24 mouse cellular contexts compared by ENCODE assay signal in the genomic region with DNA sequence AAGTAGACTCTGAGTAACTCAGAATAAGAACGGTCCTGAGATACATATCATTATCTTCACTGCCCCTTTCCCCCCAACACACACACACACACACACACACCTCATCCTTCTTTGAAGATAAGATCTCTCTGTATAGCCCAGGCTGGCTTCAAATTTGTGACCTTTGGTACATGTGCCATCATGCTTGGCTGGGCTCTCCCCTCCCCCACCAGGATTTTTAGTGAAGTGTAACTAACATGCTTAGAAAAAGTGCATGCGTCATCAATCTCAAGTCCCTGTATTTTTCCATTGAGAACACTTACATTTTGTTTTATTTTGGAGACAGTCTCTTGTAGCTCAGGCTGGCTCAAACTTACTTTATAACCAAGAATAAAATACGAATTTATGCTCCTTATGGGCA.
A peak's percentile ranks its signal among the peaks of the same experiment; 100 is the strongest.
DNase-seq lines count a peak whose midpoint lies in the region; ATAC-seq and TF ChIP-seq lines count a peak whose summit lies in the region.
"Had no signal": no experiment of that assay in that cellular context is flagged by ENCODE, and none has a peak within 500 bp of the region (broad histone marks: within the 10 kb centered on the region; RNA-seq: fewer than 3 reads in every experiment).

No protein-coding gene starts in this region.

- no peak overlapping the region for H3K9ac ChIP-seq in midbrain, embryonic 14.5 days (replicated peaks; ENCODE audit: low read length)
- H3K9ac ChIP-seq in midbrain, embryonic 15.5 days, result no peak overlapping the region
- H3K9ac ChIP-seq: forebrain, postnatal 0 days; heart, embryonic 15.5 days; limb, embryonic 15.5 days; liver, embryonic 15.5 days had no signal

- peaks cover 16% of the 10 kb centered on the region for H3K4me1 ChIP-seq in midbrain, embryonic 14.5 days (ENCODE audit: control insufficient read depth, insufficient read depth, low read length)
- H3K4me1 ChIP-seq in midbrain, embryonic 15.5 days, result peaks cover 18% of the 10 kb centered on the region
- peaks cover 73% of the 10 kb centered on the region for H3K4me1 ChIP-seq in embryonic facial prominence, embryonic 10.5 days
- no peaks in the 10 kb centered on the region for H3K4me1 ChIP-seq in thymus, adult 2 months (replicated peaks; ENCODE audit: control insufficient read depth, insufficient read depth, low read length)

- no peak for TF ChIP-seq CTCF in thymus, adult 2 months (IDR thresholded peaks at IDR 0.05; ENCODE audit: borderline replicate concordance, control insufficient read depth, extremely low read depth, insufficient read depth, low read length, poor library complexity)

- no peak overlapping the region for H3K4me3 ChIP-seq in midbrain, embryonic 14.5 days (replicated peaks; ENCODE audit: low read depth, low read length)
- no peak overlapping the region for H3K4me3 ChIP-seq in midbrain, embryonic 15.5 days
- no peak overlapping the region for H3K4me3 ChIP-seq in embryonic facial prominence, embryonic 10.5 days
- no peak overlapping the region for H3K4me3 ChIP-seq in thymus, adult 2 months (ENCODE audit: control insufficient read depth, insufficient read depth, low read length)
- H3K4me3 ChIP-seq: heart, embryonic 15.5 days; limb, embryonic 15.5 days; liver, embryonic 15.5 days had no signal

- H3K27ac ChIP-seq in midbrain, embryonic 14.5 days (replicated peaks; ENCODE audit: low read depth, low read length), result no peak overlapping the region
- no peak overlapping the region for H3K27ac ChIP-seq in midbrain, embryonic 15.5 days
- H3K27ac ChIP-seq in embryonic facial prominence, embryonic 10.5 days (replicated peaks), result no peak overlapping the region
- H3K27ac ChIP-seq in thymus, adult 2 months (ENCODE audit: control insufficient read depth, insufficient read depth, low read length), result no peak overlapping the region
- H3K27ac ChIP-seq: heart, embryonic 15.5 days; limb, embryonic 15.5 days; liver, embryonic 15.5 days; stomach, postnatal 0 days had no signal

- no peak for ATAC-seq in midbrain, embryonic 14.5 days (ENCODE audit: low FRiP score, low TSS enrichment)
- ATAC-seq in midbrain, embryonic 15.5 days (replicated peaks), result no peak
- ATAC-seq in megakaryocyte, adult 5-6 weeks (ENCODE audit: poor library complexity, severe bottlenecking), result no peak
- ATAC-seq: activated CD4-positive, CD25-positive, alpha-beta regulatory T cell, adult 4 months; forebrain, postnatal 0 days; hindbrain, embryonic 16.5 days; intestine, embryonic 16.5 days had no signal

- no peak overlapping the region for H3K4me2 ChIP-seq in midbrain, embryonic 14.5 days (ENCODE audit: low read length)
- H3K4me2 ChIP-seq in midbrain, embryonic 15.5 days, result no peak overlapping the region
- H3K4me2 ChIP-seq: heart, embryonic 15.5 days; limb, embryonic 15.5 days; liver, embryonic 15.5 days had no signal

- TF ChIP-seq POLR2A in thymus, adult 2 months (IDR thresholded peaks at IDR 0.05; ENCODE audit: control insufficient read depth, extremely low read depth, insufficient read depth, low read length, poor library complexity), result no peak

- peak; percentile 46 for DNase-seq in midbrain, embryonic 14.5 days
- peak; percentile 95 for DNase-seq in kidney, adult 9 months
- peak; percentile 80 for DNase-seq in kidney, postnatal 14 days
- no peak for DNase-seq in embryonic facial prominence, embryonic 10.5 days (ENCODE audit: low spot score)
- DNase-seq in thymus, adult 2 months, result no peak
- DNase-seq: adrenal gland, adult 8-10 months; B cell, adult 2 months; cerebellum, adult 11-12 months; cerebellum, postnatal 14 days; forebrain, postnatal 0 days; heart, postnatal 4 days; left cerebral cortex, postnatal 4 days; lung, postnatal 4 days had no signal

- WGBS in midbrain, embryonic 14.5 days, result 56% methylated on average over 3 of the region's 3 CpGs
- WGBS in midbrain, embryonic 15.5 days, result 55% methylated on average over 3 of the region's 3 CpGs
- WGBS in embryonic facial prominence, embryonic 10.5 days, result 72% methylated on average over 3 of the region's 3 CpGs
- WGBS in thymus, adult 2 months, result 89% methylated on average over 3 of the region's 3 CpGs

- H3K9me3 ChIP-seq in midbrain, embryonic 14.5 days (ENCODE audit: control insufficient read depth, low read length), result no peaks in the 10 kb centered on the region
- no peaks in the 10 kb centered on the region for H3K9me3 ChIP-seq in midbrain, embryonic 15.5 days
- H3K9me3 ChIP-seq in embryonic facial prominence, embryonic 10.5 days, result no peaks in the 10 kb centered on the region
- H3K9me3 ChIP-seq: heart, embryonic 15.5 days; limb, embryonic 15.5 days; liver, embryonic 15.5 days had no signal

- no peaks in the 10 kb centered on the region for H3K27me3 ChIP-seq in midbrain, embryonic 14.5 days (ENCODE audit: control insufficient read depth, insufficient read depth, low read length)
- H3K27me3 ChIP-seq in midbrain, embryonic 15.5 days (replicated peaks), result no peaks in the 10 kb centered on the region
- H3K27me3 ChIP-seq in embryonic facial prominence, embryonic 10.5 days (replicated peaks; ENCODE audit: low read depth, poor library complexity, severe bottlenecking), result no peaks in the 10 kb centered on the region
- H3K27me3 ChIP-seq in thymus, adult 2 months (ENCODE audit: control insufficient read depth, insufficient read depth, low read length), result no peaks in the 10 kb centered on the region
- H3K27me3 ChIP-seq: CH12.LX; heart, embryonic 15.5 days; limb, embryonic 15.5 days had no signal

- no peaks in the 10 kb centered on the region for H3K36me3 ChIP-seq in midbrain, embryonic 14.5 days (ENCODE audit: control insufficient read depth, insufficient read depth, low read length)
- no peaks in the 10 kb centered on the region for H3K36me3 ChIP-seq in midbrain, embryonic 15.5 days (replicated peaks)
- peaks cover 23% of the 10 kb centered on the region for H3K36me3 ChIP-seq in embryonic facial prominence, embryonic 10.5 days (replicated peaks)
- no peaks in the 10 kb centered on the region for H3K36me3 ChIP-seq in thymus, adult 2 months (ENCODE audit: control insufficient read depth, insufficient read depth, low read length)
- H3K36me3 ChIP-seq: G1E; heart, embryonic 15.5 days; limb, embryonic 15.5 days; liver, embryonic 15.5 days had no signal

Comparison
In these comparisons a context has a peak if more than half of its experiments do, and no peak if none do; other contexts are left out.
1. DNase-seq: peak in midbrain, embryonic 14.5 days (single experiment), kidney, adult 9 months (single experiment) and kidney, postnatal 14 days (single experiment); none in embryonic facial prominence, embryonic 10.5 days (single experiment) and thymus, adult 2 months (single experiment).